Mouse (Mus musculus) left cerebral cortex, adult 18-20 months (tissue): ENCODE data around the gene Svbp. TPM values are rescaled to one million over a fixed set of nuclear protein-coding genes. Genes with fewer than 3 reads are reported as not detected.

Source experiments
- DNase-seq, 2 experiments: peaks; one replicate each; pipeline ENCODE4 v3.0.0; 2021 to 2022; ENCODE audit warnings: low spot score in 2 of 2, mixed read lengths in 1 of 2
- long read RNA-seq, 2 experiments: library from polyadenylated mRNA; stranded (forward); transcript quantifications; one replicate each; pipeline ENCODE4 v2.0.0; 2021
- total RNA-seq, 2 experiments: library from RNA; stranded (reverse); gene quantifications; 2 replicates each; pipeline ENCODE4 v1.2.3; 2021

The Svbp gene
- total RNA-seq: 10 to 100 TPM; 16.2 to 18.8 TPM
- long read RNA-seq, experiment 1, transcript Svbp-201 (3 exons, 733 nt): major isoform, 16 of 17 reads
- long read RNA-seq, experiment 1, partial matches to known transcripts: 1 of 17 reads
- long read RNA-seq, experiment 1, other reads (novel, unspliced or antisense): 0 of 17 reads
- long read RNA-seq, experiment 2, transcript Svbp-201 (3 exons, 733 nt): major isoform, 22 of 22 reads
- long read RNA-seq, experiment 2, partial matches to known transcripts: 0 of 22 reads
- long read RNA-seq, experiment 2, other reads (novel, unspliced or antisense): 0 of 22 reads

DNA sequence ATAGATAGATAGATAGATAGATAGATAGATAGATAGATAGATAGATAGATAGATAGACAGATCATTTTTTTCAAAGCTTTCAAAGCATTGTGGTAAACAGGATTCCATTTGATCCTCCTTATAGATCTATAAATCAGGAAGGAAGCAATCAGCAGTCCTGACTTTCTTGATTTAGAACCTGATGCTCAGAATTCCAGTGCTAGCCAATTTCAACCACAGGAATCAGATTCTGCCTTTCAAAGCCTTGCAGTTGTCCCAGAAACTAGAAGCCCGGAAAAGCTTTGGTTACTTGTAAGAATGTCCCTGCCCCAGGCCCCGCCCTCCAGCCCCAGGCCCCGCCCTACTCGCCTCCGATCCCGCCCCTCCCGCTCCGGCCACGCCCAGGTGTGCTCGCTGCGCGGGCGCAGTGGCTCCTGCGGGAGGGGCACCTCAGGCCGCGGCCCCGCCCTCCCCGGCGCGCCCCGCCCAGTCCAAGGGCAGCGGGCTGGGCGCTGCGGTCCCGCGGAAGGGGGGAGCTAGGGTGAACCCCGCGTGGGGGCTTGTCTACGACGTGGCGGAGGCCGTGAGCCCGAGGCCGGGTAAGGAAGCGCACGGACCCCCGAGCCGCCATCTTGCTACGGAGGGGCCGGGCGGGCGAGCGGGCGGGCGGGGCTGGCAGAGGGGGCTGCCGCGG is at the start of gene Svbp:
Svbp (plus strand) TSS at position 398 of the 673 bp plus-strand sequence.
- peak; percentile 85 to 88 for DNase-seq

DNA sequence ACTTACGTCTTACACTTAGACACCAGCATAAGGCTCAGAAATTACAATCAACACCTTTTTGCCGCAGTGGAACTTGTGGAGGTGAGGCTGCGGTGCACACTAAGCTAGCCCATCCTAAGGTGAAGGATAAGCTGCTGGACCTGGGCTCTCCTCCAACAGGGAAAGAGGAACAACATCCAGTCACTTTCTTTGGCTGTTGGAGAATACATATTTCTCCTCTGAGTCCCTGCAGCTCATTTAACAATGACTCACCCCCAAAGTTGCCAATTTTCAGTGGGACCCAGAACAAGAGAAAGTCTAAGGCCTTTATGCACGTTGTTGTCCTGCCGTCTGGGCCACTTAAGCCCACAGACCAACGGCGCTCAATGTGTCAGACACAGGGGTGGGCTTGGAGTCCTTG is 48.3 kb upstream of the Svbp start:
- DNase-seq: no peak

DNA sequence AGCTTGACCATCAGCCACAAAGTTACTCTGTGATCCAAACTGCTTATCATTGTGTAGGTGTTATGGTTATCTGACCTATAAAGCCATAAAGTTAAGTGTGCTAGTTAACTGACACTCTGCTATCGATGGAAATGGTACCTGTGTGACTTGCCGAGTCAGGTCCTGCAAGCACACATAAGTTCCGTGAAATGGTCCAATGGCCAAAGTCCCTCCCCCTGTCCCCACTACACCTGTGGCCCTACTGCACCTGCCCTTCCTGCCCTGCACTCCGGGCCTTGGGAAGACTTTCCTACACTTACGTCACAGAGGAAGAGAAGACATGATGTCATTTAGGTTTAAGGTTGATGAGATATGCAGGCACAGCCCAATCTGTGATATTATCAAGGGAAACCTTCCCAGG is 47.8 kb upstream of the Svbp start:
- no peak for DNase-seq

DNA sequence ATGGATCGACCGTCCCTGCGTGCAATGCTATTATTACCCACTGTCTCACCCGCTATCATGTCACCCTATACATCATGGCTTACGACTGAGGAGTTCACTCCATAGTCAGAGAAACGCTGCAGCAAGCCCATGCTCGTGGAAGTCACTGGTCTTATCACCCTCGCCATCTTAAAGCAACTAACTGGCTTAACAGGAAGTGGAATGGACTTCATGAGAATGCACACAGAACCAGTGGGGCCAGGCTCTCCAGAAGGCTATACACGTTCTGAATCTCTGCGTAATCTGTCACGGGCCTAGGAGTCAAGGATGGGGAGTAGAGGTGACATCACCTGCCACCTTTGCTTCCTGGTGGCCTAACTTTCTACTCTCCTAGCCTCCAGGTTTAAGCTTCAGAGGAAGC is 46.4 kb upstream of the Svbp start:
- DNase-seq: no peak

DNA sequence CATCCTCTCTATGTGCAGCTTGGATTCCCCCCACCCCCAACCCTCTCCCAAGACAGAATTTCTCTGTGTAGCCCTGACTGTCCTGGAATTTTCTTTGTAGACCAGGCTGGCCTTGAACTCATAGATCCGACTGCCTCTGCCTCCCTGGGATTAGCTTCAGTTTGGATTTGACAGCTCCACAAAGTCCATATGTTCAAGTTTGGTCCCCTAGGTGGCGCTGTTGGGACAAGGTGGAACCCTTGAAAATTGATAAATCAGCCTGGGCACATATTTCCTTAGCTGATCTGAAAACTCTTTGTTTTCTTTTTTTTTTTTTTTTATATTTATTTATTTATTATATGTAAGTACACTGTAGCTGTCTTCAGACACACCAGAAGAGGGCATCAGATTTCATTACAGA is 37.9 kb upstream of the Svbp start:
- peak in 1 of 2 experiments; percentile 67 for DNase-seq

DNA sequence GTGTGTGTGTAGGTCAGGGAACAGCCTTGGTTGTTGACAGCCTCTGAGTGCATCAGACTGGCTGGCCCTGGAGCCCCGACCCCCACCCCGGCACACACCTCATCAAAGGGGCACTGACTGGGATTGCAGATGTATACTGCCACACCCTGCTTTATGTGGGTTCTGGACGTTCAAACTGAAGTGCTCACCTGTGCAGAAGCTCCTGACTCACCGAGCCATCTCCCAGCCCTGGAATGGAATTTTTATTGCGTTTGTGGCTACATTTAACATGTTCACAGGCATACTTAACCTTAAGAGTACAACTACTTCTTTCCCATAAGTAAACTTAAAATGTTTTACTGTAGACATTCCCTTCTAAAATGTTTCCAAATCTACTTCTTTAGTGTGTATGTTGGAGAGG is 37.2 kb upstream of the Svbp start:
- no peak for DNase-seq

DNA sequence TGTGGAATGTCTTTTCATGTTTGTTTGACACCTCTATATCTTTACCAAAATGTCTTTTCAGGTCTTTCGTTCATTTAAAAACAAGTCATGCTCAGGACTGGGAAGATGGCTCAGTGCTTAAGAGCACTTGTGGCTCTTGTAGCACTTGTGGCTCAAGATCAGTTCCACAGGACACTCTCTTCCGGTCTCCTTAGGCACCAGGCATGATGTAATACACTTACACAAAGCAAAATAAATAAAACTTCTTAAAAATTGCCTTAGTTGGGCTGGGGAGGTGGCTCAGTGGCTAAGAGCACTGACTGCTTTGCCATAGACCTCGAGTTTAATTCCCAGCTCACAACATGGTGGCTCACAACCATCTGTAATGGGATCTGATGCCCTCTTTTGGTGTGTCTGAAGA is 33.7 kb upstream of the Svbp start:
- no peak for DNase-seq

DNA sequence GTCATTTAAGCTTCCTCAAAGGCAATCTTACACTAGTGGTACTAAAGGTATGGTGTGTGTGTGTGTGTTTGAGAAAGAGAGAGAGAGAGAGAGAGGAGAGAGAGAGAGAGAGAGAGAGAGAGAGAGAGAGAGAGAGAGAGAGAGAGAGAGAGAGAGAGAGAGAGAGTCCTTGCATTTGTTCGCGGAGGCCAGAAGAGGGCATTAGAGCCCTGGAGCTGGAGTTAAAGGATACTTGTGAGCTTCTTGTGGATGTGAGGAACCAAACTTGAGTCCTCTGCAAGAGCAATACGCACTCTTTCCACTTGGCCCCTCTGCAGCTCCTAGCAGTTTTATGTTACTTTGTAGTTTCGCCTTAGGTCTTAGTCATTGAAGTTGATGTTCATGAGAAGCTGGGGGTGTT is 32.1 kb upstream of the Svbp start:
- DNase-seq: no peak

DNA sequence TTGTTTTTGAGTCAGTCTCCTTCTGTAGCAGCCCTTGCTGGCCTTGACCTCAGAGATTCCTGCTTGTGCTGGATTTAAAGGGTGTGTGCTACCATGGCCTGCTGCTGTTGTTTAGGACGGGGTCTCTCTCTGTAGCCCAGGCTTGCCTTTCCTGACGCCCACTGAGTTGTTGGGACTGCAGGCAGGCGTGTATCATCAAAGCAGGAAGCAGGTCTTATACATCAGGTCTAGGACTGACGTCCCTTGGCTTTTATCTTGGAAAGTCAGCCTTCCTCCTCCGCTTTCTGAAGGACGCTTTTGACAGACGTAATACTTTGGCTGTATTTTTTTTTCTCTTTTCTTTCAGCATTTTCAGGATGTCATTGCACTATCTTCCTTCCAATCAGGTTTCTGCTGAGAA is 29.2 kb upstream of the Svbp start:
- DNase-seq: no peak

DNA sequence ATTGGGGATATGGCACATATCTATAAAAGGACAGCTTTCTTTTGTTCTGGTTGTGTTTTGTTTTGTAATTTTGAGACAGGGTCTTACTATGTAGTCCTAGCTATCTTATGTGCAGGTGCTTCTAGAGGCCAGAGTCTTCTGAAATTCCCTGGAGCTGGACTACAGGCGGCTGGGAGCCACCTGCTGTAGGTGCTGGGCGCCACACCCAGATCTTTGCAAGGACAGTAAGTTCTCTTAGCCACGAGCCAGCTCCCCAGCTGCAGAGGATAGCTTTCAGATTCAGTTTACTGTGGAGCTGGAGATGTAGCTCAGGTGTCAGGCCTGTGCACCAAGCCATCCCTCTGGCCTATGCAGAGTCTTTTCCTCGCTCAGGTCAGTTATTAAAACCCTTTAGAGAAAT is 28.0 kb upstream of the Svbp start:
- DNase-seq: no peak

DNA sequence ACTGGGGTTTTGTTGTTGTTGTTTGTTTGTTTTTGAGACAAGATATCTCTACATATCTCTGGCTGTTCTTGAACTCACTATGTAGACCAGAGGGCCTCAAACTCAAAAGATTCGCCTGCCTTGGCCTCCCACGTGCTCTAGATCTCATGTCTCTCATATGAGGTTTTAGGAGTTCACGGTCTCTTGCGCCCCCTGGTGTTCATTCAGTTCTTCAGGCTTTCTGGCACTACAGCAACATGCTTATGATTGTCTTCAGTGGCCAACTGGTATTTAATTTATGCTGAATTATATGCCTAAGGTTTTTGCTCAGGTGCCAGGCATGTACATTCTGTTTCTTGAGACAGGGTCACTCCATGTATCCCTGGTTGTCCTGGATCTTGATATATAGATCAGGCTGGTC is 27.4 kb upstream of the Svbp start:
- DNase-seq: peak; percentile 84 to 91

DNA sequence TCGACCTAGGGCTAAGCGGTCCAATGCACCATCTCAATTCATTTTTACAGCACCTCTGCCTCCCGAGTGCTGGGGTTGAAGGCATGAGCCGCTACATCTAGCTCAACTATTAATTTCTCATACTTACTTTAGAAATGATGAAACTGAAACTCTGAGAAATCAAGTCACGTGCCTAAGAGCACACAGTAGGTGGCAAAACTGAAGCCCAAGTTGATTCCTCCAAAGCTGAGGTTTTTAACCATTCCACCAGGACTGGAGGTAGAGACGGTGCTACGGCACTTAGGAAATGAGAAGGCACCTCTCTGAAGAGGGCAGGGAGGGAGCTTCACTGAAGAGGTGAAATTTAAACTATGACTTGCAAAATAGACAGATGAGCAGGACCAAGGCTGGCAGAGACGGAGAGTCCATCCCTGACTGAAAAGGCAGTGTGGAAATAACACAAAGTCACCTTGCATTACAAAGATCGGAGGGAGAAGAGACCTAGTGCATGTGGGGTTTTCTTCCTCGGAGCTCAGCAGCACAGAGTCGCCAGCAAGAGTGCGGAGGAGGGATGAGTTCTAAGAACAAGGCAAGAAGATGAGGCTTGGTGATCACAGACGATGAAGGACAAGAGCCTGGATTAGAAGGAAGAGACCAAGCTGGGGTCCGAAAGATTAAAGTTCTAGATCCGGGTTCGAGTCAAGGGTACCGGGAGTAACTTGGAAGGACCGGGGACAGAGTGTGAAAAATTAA is 22.0 kb upstream of the Svbp start:
- DNase-seq: peak in 1 of 2 experiments; percentile 31

DNA sequence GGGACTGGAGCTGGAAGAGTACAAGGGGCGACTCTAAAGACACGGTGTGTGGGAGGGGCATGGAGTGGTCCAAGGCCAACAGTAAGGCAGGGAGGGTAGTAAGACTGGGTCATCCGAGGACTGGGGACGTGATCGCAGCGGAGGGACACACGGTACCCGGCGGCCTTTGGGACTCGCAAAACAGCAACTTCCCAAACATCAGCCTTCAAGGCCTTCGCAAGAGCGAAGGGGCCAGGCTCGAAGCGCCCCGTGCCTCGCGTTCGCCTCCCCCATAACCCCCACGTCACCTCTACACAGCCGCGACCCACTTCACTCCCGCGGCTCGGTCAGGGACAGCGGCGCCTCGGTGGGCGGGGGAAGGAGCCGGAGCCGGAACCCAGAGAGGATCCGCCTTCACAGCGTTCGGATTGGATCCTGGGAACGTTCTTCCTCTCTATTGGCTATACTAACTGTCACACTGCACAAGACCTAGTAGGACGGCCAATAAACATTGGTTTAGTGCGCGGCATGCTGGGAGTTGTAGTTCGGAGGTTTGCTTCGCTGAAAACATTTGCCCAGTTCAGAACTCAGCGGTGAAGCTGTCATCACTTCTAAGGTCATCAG is 21.2 kb upstream of the Svbp start, which contains the start of gene Zfp691:
Zfp691 (minus strand) TSS at position 345 of the 603 bp plus-strand sequence.
- DNase-seq: peak; percentile 91 to 95

DNA sequence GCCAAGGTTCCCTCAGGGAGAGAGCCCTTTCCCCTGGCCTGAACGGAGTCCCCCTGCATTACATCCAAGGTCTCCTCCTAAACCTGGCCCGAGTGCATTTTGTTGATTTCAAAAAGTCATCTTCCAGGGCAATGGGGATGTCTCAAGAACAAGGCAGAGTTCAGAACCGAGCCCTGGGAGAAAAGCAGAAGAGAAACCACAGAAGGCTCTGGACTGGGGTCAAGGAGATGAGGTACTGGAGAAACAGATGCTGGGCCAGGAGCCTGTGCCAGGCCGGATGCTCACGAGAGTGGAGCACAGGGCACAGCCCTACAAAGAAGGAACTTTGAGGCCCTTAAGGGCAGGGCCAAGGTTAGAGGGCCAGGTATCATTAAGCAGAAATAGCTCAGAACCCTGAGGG is 17.4 kb upstream of the Svbp start:
- DNase-seq: no peak

DNA sequence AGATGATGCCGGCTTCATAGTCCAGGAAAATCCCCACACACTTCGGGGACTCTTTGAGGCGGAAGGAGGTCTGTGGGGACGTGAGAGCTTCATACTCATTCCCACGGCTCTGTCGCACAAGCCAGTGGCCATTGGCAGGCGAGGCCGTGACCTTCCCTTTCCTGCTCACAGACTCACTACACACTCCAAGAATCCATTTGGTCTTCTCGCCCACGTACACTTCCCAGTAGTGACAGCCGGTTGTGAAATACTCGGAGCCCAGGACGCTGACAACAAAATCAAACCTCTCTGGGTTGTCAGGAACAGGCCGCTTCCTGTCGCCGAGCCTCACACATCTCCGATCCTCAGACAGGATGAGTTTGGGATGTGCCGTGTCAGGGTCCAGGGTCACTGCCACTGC is 16.8 kb upstream of the Svbp start:
- no peak for DNase-seq

DNA sequence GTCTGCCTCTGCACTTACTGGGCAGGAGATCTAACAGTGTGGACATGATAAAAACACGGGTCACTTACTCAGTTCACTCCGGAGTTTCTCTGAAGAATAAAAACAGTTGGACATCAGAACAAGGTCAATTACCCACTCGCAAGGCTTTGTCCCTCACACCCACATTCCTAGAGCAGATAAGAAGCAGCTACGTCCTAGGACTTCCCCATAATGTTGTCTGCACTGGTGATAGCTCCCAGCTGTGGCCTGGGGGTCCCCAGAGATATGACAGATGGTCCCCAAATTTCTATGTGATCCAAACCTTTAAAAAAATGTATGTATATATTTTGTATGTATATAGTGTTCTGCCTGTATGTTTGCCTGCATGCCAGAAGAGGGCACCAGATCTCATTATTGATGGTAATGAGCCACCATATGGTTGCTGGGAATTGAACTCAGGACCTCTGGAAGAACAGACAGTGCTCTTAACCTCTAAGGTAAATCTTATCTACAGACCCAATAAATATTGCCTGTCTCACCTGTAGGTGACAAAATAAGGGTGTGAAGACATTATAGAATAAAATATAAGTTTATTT is 14.9 kb upstream of the Svbp start:
- DNase-seq: no peak

DNA sequence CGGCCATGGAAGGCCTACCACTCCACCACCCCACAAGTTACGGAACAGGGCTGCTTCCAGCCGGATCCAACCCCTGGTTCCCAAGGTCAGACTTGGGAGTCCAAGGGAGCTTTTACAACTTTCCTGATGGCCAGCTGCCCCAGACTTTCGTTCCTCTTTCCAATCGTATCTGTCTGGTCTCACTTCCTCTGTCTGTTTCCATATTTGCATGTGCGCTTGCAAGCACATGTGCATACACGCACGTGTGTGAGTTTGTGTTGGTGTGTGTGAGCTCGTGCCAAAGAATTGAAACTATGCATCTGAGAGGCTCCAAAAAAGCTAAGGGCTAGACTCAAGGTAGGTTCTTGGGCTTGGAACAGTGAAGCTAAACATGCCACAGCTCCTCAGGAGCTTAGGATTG is 13.7 kb upstream of the Svbp start:
- DNase-seq: no peak

DNA sequence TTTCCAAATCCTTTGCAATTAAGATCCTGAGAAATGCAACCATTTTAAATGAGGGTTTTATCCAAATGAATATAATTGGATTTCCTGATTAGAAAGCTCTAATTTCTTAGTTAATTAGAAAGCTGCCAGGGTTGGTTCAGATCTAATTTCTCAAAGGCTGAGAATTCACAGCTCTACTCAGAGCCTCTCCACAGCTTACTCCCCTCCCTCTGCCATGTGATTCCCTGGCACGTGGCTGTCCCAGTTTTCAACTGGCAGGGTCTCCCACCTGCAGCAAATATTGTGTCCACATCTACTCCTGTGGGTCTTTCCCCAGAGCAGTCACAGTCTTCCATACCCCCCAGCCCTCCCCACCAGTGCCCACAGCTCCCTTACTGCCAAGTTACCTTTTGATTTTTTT is 11.6 kb upstream of the Svbp start:
- DNase-seq: no peak

DNA sequence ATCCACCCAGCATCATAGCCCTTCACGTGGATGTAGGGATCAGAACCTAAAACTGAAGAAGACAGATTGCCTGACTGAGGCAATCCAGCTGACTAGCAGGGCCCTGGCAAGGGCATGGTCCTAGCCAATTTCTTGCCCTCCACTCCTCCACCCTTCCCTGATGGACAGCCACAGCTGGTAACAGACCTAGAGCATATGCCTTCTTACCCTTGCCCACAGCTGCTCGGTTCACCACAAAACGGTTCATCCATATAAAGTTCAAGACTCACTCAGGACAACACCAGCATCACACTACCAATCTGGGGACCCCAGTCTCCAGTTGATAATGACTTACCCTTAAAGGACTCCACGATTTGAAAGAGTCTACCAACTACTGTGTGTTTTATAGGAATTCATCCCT is 9.3 kb upstream of the Svbp start:
- no peak for DNase-seq

DNA sequence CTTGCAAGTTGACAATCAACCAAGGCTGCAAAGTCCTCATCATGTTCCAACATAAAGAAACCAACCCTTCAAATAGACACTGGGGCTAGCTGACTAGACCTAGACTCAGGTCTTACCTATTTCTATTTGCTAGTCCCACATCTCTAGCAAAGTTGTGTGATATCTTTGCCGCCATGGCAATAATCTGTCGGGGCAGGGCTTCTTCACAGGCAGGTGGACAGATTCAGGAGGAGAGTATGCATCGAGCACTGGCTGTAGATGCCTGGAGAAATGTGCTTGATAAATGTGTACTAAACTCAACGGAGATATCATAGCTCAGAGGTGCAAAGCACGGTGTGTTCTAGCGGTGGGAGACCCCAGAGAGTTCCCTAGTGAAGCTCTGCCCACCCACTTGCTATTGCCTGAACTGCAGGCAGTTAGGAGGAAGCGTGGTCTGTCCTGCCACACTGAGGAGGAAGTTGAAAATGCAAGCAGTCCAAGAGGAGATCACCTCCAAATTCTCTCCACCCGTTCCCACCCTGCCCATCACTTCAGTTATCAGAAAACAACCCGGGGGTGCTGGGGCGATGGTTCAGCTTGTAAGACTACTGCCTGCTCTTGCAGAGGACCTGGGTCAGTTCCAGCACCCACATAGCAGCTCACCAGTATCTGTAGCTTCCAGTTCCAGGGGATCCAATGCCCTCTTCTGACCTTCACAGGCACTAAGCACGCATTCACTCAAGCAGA is 6.9 kb upstream of the Svbp start:
- DNase-seq: no peak

DNA sequence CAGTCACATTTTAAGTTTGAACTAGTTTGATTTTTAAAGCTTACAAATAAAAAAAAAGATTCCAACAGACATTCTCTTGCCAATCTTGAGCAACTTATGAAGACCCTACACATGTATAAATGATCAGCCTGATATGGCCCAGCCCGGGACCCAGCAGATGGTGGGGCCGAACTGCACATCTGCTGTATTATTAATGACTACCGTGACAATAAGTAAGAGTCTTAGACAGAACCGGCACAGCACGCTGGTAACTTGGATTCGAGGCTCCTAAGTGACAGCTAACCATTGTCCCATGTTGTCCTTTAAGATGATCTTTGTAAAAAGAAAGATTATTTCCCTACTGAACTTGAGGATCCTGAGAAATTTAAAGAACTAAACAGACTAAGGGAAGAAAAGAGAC is 5.7 kb upstream of the Svbp start:
- DNase-seq: no peak
